Mouse (Mus musculus) CD8-positive naive resting alpha-beta T cell, adult 57 days (primary cell): Measurements from ENCODE around the gene Cd200r4. TPM values are rescaled to one million over a fixed set of nuclear protein-coding genes. Genes with fewer than 3 reads are reported as not detected.

Experiments used
- total RNA-seq: library from RNA; stranded (reverse); gene quantifications from one replicate; pipeline ENCODE4 v1.2.4, GENCODE M21; 2023

Gene Cd200r4
- total RNA-seq = 1.4 TPM

GRCm38 (mm10) chr16:44811544-44811943 is at the start of gene Cd200r4:
Gene Cd200r4 (plus strand): TSS chr16:44811733.

GRCm38 (mm10) chr16:44765555-44766319 is 45.8 kb upstream of the Cd200r4 start, which contains the start of gene Cd200r1:
Gene Cd200r1 (plus strand): TSS chr16:44765736.

GRCm38 (mm10) chr16:44866797-44867196 is 55.3 kb downstream of the Cd200r4 start, which contains the start of gene Cd200r2:
Gene Cd200r2 (plus strand): TSS chr16:44867097.

Other genes with a start within 250 kb of the Cd200r4 start
- 13.4 TPM for gene Nepro, start 87.4 kb upstream of the Cd200r4 start, total RNA-seq
- gene Gtpbp8, start 65.4 kb upstream of the Cd200r4 start, total RNA-seq = 13.3 TPM
- 1.9 TPM for gene Cd200r1, start 46.0 kb upstream of the Cd200r4 start, total RNA-seq
- gene Cd200r2, start 55.4 kb downstream of the Cd200r4 start, total RNA-seq = not detected
- 0.46 TPM for gene Cd200r3, start 131.9 kb downstream of the Cd200r4 start, total RNA-seq